Mouse (Mus musculus): Measurements from ENCODE around the gene Lamc3. TPM values are rescaled to one million over a fixed set of nuclear protein-coding genes. Genes with fewer than 3 reads are reported as not detected.

The Lamc3 gene
- polyA plus RNA-seq, 1 experiment from 2014 or later = 1.6 TPM

GRCm38 (mm10) chr2:31945580-31945979 is 58.5 kb downstream of the Lamc3 start:
- Histone ChIP-seq H3K27me3 (peaks cover 10% of the 10 kb centered on the region), H3K9me3 (no peaks in the 10 kb centered on the region), H3K4me1 (peaks cover 4% of the 10 kb centered on the region), H3K4me2 (no peak overlapping the region), H3K9ac (no peak overlapping the region), H3K27ac (no peak overlapping the region), H3K36me3 (no peaks in the 10 kb centered on the region), H3K4me3 (no peak overlapping the region)
- 54% methylated on average over 2 of the region's 2 CpGs for WGBS
- ATAC-seq (ENCODE audit: borderline replicate concordance, extremely low read depth, low FRiP score, low TSS enrichment) = no peak

DNA sequence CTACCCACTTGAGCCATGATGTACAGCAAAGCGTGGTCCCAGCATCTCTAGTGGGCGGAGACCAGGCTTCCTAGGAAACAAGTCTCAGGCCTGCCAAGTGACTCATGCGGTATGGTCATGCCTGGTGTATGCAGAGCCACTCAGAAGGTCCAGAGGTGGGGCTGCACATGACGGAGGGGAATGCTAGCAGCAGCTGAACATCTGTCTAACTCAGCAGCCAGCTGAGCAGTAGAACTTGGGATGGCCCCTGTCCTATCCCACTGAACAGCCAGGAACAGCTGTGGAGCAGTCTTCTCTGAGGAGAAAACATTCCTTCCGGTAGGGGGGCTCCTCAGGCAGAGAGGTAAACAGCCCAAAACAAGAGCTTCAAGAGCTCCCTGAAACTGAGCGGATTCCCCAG is 61.3 kb downstream of the Lamc3 start:
- H3K9me3 ChIP-seq = no peaks in the 10 kb centered on the region
- WGBS = 58% methylated on average over 6 of the region's 6 CpGs
- peaks cover 10% of the 10 kb centered on the region for H3K27me3 ChIP-seq
- ATAC-seq (ENCODE audit: borderline replicate concordance, extremely low read depth, low FRiP score, low TSS enrichment) = no peak
- H3K4me3 ChIP-seq = no peak overlapping the region
- no peak overlapping the region for H3K9ac ChIP-seq
- H3K36me3 ChIP-seq = no peaks in the 10 kb centered on the region
- peaks cover 9% of the 10 kb centered on the region for H3K4me1 ChIP-seq
- H3K27ac ChIP-seq = no peak overlapping the region
- H3K4me2 ChIP-seq = no peak overlapping the region

DNA sequence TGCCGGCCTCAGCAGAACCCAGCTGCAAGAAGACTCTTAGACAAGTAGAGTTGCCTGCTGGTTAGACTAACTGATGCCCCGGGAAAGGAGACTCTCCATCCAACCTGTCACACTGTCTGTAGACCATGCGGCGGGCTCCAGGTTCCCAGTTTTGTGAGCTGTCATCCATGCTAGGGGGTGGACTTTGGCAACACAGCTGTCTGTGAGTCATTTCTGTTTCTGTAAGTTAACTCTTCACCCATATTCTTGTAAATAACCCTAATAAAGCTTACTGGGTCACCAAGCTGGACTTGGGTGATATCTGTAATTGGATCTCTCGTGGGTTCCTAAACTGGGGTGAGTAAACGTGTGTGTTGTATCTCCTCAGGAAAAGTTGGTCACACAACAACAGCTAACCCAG is 61.7 kb downstream of the Lamc3 start:
- WGBS = 65% methylated on average over 6 of the region's 6 CpGs

DNA sequence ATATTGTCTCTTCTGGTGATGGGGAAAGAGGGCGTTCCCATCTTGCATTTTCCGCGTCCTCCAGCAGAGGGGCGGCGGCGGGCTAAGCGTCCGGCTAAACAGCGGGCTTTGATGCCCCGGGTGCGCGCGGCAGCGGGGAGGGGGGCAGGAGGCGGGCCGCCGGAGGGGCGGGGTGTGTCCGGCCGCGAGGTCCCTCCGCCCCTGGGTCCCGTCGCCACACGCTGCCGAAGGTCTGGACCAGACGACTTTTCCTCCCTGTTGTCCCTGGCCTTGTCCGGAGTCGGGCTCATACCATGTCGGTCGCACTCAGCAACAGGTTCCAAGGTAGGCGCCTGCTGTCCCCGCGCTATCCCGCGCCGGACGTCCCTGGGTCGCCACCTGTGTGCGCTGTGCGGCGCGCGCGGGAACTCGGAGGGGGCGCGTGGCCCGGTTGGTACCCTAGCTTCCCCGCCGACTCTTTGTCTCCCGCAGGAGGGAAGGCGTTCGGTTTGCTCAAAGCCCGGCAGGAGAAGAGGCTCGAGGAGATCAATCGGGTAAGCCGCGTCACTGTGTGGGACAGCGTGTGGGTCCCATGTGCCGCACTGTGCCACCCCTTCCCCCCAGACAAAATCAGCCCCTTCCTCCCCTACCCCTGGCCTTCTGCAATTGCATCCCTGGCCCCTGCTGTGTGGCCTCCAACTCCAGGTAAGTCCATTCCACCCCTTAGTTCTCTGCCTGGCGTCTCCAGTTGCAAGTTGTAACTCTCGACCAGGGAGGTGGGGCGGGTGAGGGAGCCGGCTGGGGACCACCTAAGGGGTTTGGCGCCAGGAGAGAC is 63.2 kb downstream of the Lamc3 start, which contains the start of gene Aif1l:
TSS of gene Aif1l (plus strand) at position 82 of the 814 bp plus-strand sequence.
- no peak within 1 kb of the TSS for H3K27ac ChIP-seq
- peak; percentile 78 for ATAC-seq (ENCODE audit: borderline replicate concordance, extremely low read depth, low FRiP score, low TSS enrichment)
- H3K9me3 ChIP-seq = no peaks in the 10 kb centered on the region
- H3K36me3 ChIP-seq = no peaks in the 10 kb centered on the region
- peak within 1 kb of the TSS; percentile 63 for H3K4me3 ChIP-seq
- peaks cover 10% of the 10 kb centered on the region for H3K27me3 ChIP-seq
- H3K4me1 ChIP-seq = peaks cover 9% of the 10 kb centered on the region
- peak within 1 kb of the TSS; percentile 97 for H3K4me2 ChIP-seq
- WGBS = under 1% methylated on average over 62 of the region's 66 CpGs
- H3K9ac ChIP-seq = peak within 1 kb of the TSS; percentile 66

More for the DNA sequence above, 61.7 kb downstream of the Lamc3 start:
- H3K4me3 ChIP-seq = no peak overlapping the region
- H3K27ac ChIP-seq = no peak overlapping the region
- no peak overlapping the region for H3K9ac ChIP-seq
- no peak for ATAC-seq (ENCODE audit: borderline replicate concordance, extremely low read depth, low FRiP score, low TSS enrichment)
- no peaks in the 10 kb centered on the region for H3K9me3 ChIP-seq
- H3K4me1 ChIP-seq = peaks cover 9% of the 10 kb centered on the region
- no peak overlapping the region for H3K4me2 ChIP-seq
- no peaks in the 10 kb centered on the region for H3K36me3 ChIP-seq
- H3K27me3 ChIP-seq = peaks cover 10% of the 10 kb centered on the region

GRCm38 (mm10) chr2:31950966-31951365 is 63.9 kb downstream of the Lamc3 start:
- peaks cover 10% of the 10 kb centered on the region for H3K27me3 ChIP-seq
- peak overlapping the region; percentile 63 for H3K4me3 ChIP-seq
- peaks cover 9% of the 10 kb centered on the region for H3K4me1 ChIP-seq
- H3K9me3 ChIP-seq = no peaks in the 10 kb centered on the region
- peak overlapping the region; percentile 66 for H3K9ac ChIP-seq
- no peak overlapping the region for H3K27ac ChIP-seq
- peak overlapping the region; percentile 97 for H3K4me2 ChIP-seq
- WGBS = 24% methylated on average over 9 of the region's 9 CpGs
- H3K36me3 ChIP-seq = no peaks in the 10 kb centered on the region
- ATAC-seq (ENCODE audit: borderline replicate concordance, extremely low read depth, low FRiP score, low TSS enrichment) = no peak

DNA sequence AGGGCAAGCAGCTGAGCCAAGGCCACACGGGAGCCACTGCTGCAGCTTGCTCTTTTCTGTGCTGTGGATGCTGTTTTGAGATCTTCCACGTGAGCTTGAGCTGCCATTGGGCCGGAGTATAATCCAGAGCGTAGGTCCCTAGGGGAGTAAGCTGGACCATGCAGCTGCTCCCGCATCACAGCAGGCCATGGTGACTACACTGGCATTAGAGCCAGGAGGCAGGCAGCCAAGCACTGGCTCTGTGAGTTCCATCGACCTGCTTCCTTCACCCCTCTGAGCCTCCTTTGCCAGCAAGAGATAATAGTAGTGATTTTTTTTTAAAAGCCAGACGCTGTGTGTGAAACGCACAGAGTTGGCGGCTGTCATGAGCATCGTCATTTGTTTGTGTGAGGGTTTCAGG is 65.1 kb downstream of the Lamc3 start:
- Histone ChIP-seq H3K9ac (no peak overlapping the region), H3K27me3 (peaks cover 10% of the 10 kb centered on the region), H3K9me3 (no peaks in the 10 kb centered on the region), H3K27ac (no peak overlapping the region), H3K4me2 (no peak overlapping the region), H3K4me3 (no peak overlapping the region), H3K36me3 (no peaks in the 10 kb centered on the region), H3K4me1 (peaks cover 9% of the 10 kb centered on the region)
- WGBS = 85% methylated on average over 10 of the region's 10 CpGs
- ATAC-seq (ENCODE audit: borderline replicate concordance, extremely low read depth, low FRiP score, low TSS enrichment) = no peak

DNA sequence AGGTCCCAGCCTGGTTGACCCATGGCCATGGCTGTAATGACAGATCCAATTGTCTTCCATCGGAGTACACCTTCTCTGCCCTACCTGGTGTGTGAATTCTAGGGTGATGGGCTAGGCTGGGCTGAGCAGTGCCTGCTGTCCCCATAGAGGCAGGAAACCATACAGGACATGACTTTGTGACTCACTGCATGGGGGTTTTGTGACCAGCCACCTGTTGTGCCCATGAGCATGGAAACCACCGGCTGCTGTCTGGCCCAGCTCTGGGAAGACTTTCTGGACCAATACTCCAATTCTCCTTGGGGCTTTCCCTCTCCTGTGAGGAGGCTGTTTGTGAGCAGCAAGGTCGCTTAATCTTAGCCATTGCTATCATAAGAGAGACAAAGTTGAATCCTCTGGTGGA is 65.6 kb downstream of the Lamc3 start:
- Histone ChIP-seq H3K9me3 (no peaks in the 10 kb centered on the region), H3K4me3 (no peak overlapping the region), H3K4me1 (peaks cover 9% of the 10 kb centered on the region), H3K27me3 (peaks cover 10% of the 10 kb centered on the region), H3K4me2 (no peak overlapping the region), H3K9ac (no peak overlapping the region), H3K27ac (no peak overlapping the region), H3K36me3 (no peaks in the 10 kb centered on the region)
- WGBS = 78% methylated on average over 3 of the region's 3 CpGs
- no peak for ATAC-seq (ENCODE audit: borderline replicate concordance, extremely low read depth, low FRiP score, low TSS enrichment)

DNA sequence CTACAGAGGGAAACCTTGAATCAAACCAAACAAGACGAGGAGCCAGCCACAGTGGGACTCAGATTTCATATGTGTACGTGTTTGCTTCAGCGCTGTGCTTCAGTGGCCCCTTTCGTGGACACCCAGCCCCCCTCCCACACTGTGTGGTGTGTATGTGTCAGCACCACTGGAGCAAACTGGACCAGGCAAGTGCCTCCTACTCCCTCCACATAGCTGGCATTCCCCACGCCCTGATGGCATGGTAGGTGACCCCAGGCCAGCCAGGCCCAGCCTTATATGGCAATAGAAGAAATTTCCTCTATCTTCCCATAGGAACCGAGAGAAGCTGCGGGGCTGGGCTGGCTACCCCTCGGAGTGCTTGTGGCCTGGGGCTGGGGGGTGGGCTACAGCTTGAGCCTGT is 66.6 kb downstream of the Lamc3 start:
- Histone ChIP-seq H3K9ac (no peak overlapping the region), H3K36me3 (no peaks in the 10 kb centered on the region), H3K27ac (no peak overlapping the region), H3K4me3 (no peak overlapping the region), H3K4me1 (peaks cover 9% of the 10 kb centered on the region), H3K9me3 (no peaks in the 10 kb centered on the region), H3K4me2 (no peak overlapping the region), H3K27me3 (peaks cover 10% of the 10 kb centered on the region)
- ATAC-seq (ENCODE audit: borderline replicate concordance, extremely low read depth, low FRiP score, low TSS enrichment) = no peak
- WGBS = 54% methylated on average over 8 of the region's 8 CpGs

DNA sequence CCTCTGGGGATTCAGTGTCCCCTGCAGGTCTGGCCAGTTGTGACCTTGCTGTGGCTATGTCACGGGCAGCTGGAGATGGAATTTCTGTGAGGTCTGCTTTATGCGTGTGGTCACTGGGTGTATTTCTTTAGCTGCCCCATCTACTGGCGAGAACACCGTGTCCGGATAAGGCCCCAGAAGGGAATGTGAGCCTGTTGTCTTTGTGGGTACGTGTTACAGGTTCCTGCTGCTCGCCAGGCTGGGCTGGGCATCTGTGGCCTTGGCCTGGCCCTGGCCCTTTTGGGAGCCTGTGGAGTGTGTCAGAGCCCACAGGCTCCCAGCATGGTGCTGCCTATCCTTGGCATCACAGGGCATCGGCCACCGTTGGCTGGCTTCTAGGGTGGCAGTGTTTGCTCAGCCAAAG is 67.7 kb downstream of the Lamc3 start:
- peaks cover 2% of the 10 kb centered on the region; the same call in 1 of the 2 replicates for H3K27me3 ChIP-seq
- no peak for ATAC-seq (ENCODE audit: borderline replicate concordance, extremely low read depth, low FRiP score, low TSS enrichment)
- no peak overlapping the region for H3K4me2 ChIP-seq
- H3K4me1 ChIP-seq = peaks cover 9% of the 10 kb centered on the region
- H3K9ac ChIP-seq = no peak overlapping the region
- H3K27ac ChIP-seq = no peak overlapping the region
- WGBS = 87% methylated on average over 9 of the region's 9 CpGs
- H3K9me3 ChIP-seq = no peaks in the 10 kb centered on the region
- H3K36me3 ChIP-seq = no peaks in the 10 kb centered on the region
- H3K4me3 ChIP-seq = no peak overlapping the region

- no peak overlapping the region for H3K27ac ChIP-seq
- no peaks in the 10 kb centered on the region for H3K9me3 ChIP-seq
- 81% methylated on average over 5 of the region's 5 CpGs for WGBS
- H3K4me1 ChIP-seq = peaks cover 4% of the 10 kb centered on the region
- H3K4me2 ChIP-seq = no peak overlapping the region
- H3K27me3 ChIP-seq = no peaks in the 10 kb centered on the region
- ATAC-seq (ENCODE audit: borderline replicate concordance, extremely low read depth, low FRiP score, low TSS enrichment) = no peak
- H3K36me3 ChIP-seq = no peaks in the 10 kb centered on the region
- H3K9ac ChIP-seq = no peak overlapping the region
- H3K4me3 ChIP-seq = no peak overlapping the region
Measured at GRCm38 (mm10) chr2:31955686-31956085, 68.6 kb downstream of the Lamc3 start.

DNA sequence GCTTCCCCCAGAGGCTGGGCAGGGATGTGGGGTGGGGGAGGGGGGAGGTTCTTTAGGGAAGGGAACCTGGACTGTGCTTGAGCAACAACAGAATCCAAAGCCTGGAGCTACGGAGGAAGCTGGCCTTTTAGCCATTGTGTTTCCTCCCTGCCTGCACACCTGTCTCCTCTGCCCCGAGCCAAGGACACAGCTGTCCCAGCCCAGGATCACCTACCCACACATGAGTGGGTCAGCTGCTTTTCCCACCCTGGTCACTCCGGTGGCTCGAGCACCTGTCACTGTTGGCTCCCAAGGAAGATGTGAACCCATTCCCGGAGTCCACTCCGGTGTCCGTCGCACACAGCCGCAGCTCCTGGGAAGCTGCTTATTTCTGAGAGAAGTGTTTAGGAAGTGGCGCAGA is 70.1 kb downstream of the Lamc3 start:
- Histone ChIP-seq H3K27me3 (no peaks in the 10 kb centered on the region), H3K27ac (no peak overlapping the region), H3K4me1 (no peaks in the 10 kb centered on the region), H3K36me3 (no peaks in the 10 kb centered on the region), H3K9me3 (no peaks in the 10 kb centered on the region), H3K4me3 (no peak overlapping the region), H3K9ac (no peak overlapping the region), H3K4me2 (no peak overlapping the region)
- no peak for ATAC-seq (ENCODE audit: borderline replicate concordance, extremely low read depth, low FRiP score, low TSS enrichment)
- 80% methylated on average over 10 of the region's 10 CpGs for WGBS

- Histone ChIP-seq H3K27me3 (no peaks in the 10 kb centered on the region), H3K9ac (no peak overlapping the region), H3K4me1 (no peaks in the 10 kb centered on the region), H3K27ac (no peak overlapping the region), H3K9me3 (no peaks in the 10 kb centered on the region), H3K4me3 (no peak overlapping the region), H3K36me3 (no peaks in the 10 kb centered on the region), H3K4me2 (no peak overlapping the region)
- WGBS = 96% methylated on average over 8 of the region's 8 CpGs
- no peak for ATAC-seq (ENCODE audit: borderline replicate concordance, extremely low read depth, low FRiP score, low TSS enrichment)
Measured at GRCm38 (mm10) chr2:31960986-31961385, 73.9 kb downstream of the Lamc3 start.
